Mouse (Mus musculus) intestine, embryonic 16.5 days (tissue): ENCODE results near the gene Igflr1. TPM values are rescaled to one million over a fixed set of nuclear protein-coding genes. Genes with fewer than 3 reads are reported as not detected.

Source experiments
- ATAC-seq: fragments of 200-750 bp; cut with Nextera tagmentation; 2 replicates; pipeline ENCODE4 v1.8.0; 2017; ENCODE audit warnings: moderate TSS enrichment, moderate library complexity
- H3K27ac ChIP-seq: fragments of 300-500 bp; sonication (generic); 2 replicates; pipeline ENCODE4 v1.5.1; 2014; ENCODE audit warnings: mild to moderate bottlenecking, low read length
- H3K27me3 ChIP-seq: fragments of 300-500 bp; sonication (generic); replicated peaks from 2 replicates; pipeline ENCODE4 v1.6.1; 2014; ENCODE audit warnings: low read length, control low read depth, mixed read lengths; ENCODE audit not compliant: control insufficient read depth, insufficient read depth
- H3K36me3 ChIP-seq: fragments of 300-500 bp; sonication (generic); 2 replicates; pipeline ENCODE4 v1.6.1; 2014; ENCODE audit warnings: low read length, control low read depth; ENCODE audit not compliant: control insufficient read depth, insufficient read depth
- H3K4me1 ChIP-seq: fragments of 300-500 bp; sonication (generic); 2 replicates; pipeline ENCODE4 v1.6.1; 2014; ENCODE audit warnings: low read length, control low read depth, mixed read lengths; ENCODE audit not compliant: control insufficient read depth, insufficient read depth
- H3K4me2 ChIP-seq: fragments of 300-500 bp; sonication (generic); 2 replicates; pipeline ENCODE4 v1.6.1; 2014; ENCODE audit warnings: low read depth, low read length, control low read depth
- H3K4me3 ChIP-seq: fragments of 300-500 bp; sonication (generic); 2 replicates; pipeline ENCODE4 v1.5.1; 2014; ENCODE audit warnings: mild to moderate bottlenecking, low read length
- H3K9ac ChIP-seq: fragments of 300-500 bp; sonication (generic); 2 replicates; pipeline ENCODE4 v1.6.1; 2014; ENCODE audit warnings: low read depth, low read length
- H3K9me3 ChIP-seq: fragments of 300-500 bp; sonication (generic); 2 replicates; pipeline ENCODE4 v1.6.1; 2016; ENCODE audit warnings: low read length, control low read depth; ENCODE audit not compliant: control insufficient read depth
- WGBS: fragments of 180-500 bp; shearing (Covaris S2); extraction: QIAGEN DNeasy Blood & Tissue Kit; methylation state at CpG from one replicate; pipeline ENCODE4 v1.1.7; 2014; 5-methylcytosine and 5-hydroxymethylcytosine counted together
- microRNA-seq: library from miRNA; unstranded; fragments of <30 nt; microRNA quantifications from one replicate; pipeline ENCODE4, GENCODE M21; 2016
- polyA plus RNA-seq: library from polyadenylated mRNA; unstranded; fragments of >200 nt; fragmentation: Nextera tagmentation; extraction: Ambion mirVana; gene quantifications from 2 replicates; pipeline ENCODE4 v1.2.1, GENCODE M21; 2015

Igflr1 gene
- polyA plus RNA-seq, 1 experiment from 2014 or later: 5.4 TPM

- Histone ChIP-seq H3K9me3 (no peaks in the 10 kb centered on the region), H3K9ac (no peak overlapping the region), H3K36me3 (peaks cover 19% of the 10 kb centered on the region), H3K27me3 (no peaks in the 10 kb centered on the region), H3K4me1 (peaks cover 8% of the 10 kb centered on the region), H3K27ac (no peak overlapping the region), H3K4me3 (no peak overlapping the region), H3K4me2 (no peak overlapping the region)
- no peak for ATAC-seq
- 79% methylated on average over 2 of the region's 2 CpGs for whole genome bisulfite sequencing
Observed at GRCm38 (mm10) chr7:30614454-30614853, 49.2 kb downstream of the Igflr1 start.

- ATAC-seq: no peak
- Histone ChIP-seq H3K9me3 (no peaks in the 10 kb centered on the region), H3K27me3 (no peaks in the 10 kb centered on the region), H3K4me2 (no peak overlapping the region), H3K4me3 (no peak overlapping the region), H3K27ac (no peak overlapping the region), H3K9ac (no peak overlapping the region), H3K36me3 (peaks cover 22% of the 10 kb centered on the region), H3K4me1 (peaks cover 8% of the 10 kb centered on the region)
- 45% methylated on average over 5 of the region's 5 CpGs for WGBS
Observed at GRCm38 (mm10) chr7:30615049-30615760, 50.0 kb downstream of the Igflr1 start.

Small RNA genes within 50 kb of the gene (microRNA-seq; reads per million reads assigned to microRNA genes)
- gene Gm38670 (not detected), gene Mir3569 (not detected)

Other genes with a start within 250 kb of the Igflr1 start
- gene E130208F15Rik, start 243.7 kb upstream of the Igflr1 start, polyA plus RNA-seq: 0.61 and 2.8 TPM in 2 replicates
- 13.8 and 14.3 TPM in 2 replicates for gene Sdhaf1, start 241.5 kb upstream of the Igflr1 start, polyA plus RNA-seq
- gene Lrfn3, start 202.7 kb upstream of the Igflr1 start, polyA plus RNA-seq: 2.5 and 3.0 TPM in 2 replicates
- gene Tyrobp, start 151.7 kb upstream of the Igflr1 start, polyA plus RNA-seq: 55.2 and 59.9 TPM in 2 replicates
- gene Hcst, start 145.6 kb upstream of the Igflr1 start, polyA plus RNA-seq: 2.4 and 3.1 TPM in 2 replicates
- 2.6 TPM in 2 replicates for gene Nfkbid, start 143.7 kb upstream of the Igflr1 start, polyA plus RNA-seq
- 32.4 and 33.3 TPM in 2 replicates for gene Aplp1, start 119.9 kb upstream of the Igflr1 start, polyA plus RNA-seq
- gene Kirrel2, start 107.7 kb upstream of the Igflr1 start, polyA plus RNA-seq: 1.0 and 1.1 TPM in 2 replicates
- 0.94 and 1.8 TPM in 2 replicates for gene Nphs1, start 107.1 kb upstream of the Igflr1 start, polyA plus RNA-seq
- gene Prodh2, start 71.8 kb upstream of the Igflr1 start, polyA plus RNA-seq: 9.9 and 13.0 TPM in 2 replicates
- 5.6 and 6.4 TPM in 2 replicates for gene Arhgap33, start 30.4 kb upstream of the Igflr1 start, polyA plus RNA-seq
- gene Hspb6, start 13.2 kb upstream of the Igflr1 start, polyA plus RNA-seq: 48.4 and 53.8 TPM in 2 replicates
- gene Proser3, start 13.1 kb upstream of the Igflr1 start, polyA plus RNA-seq: 6.3 and 7.6 TPM in 2 replicates
- gene Lin37, start 5.6 kb upstream of the Igflr1 start, polyA plus RNA-seq: 44.5 and 50.0 TPM in 2 replicates
- 71.2 and 73.8 TPM in 2 replicates for gene U2af1l4, start 2.1 kb upstream of the Igflr1 start, polyA plus RNA-seq
- gene Gm49396, start 2.1 kb upstream of the Igflr1 start, polyA plus RNA-seq: 9.2 and 9.3 TPM in 2 replicates
- 158 and 168 TPM in 2 replicates for gene Psenen, start 1.8 kb upstream of the Igflr1 start, polyA plus RNA-seq
- 6.8 and 7.1 TPM in 2 replicates for gene Kmt2b, start 23.3 kb downstream of the Igflr1 start, polyA plus RNA-seq
- 1.2 and 1.9 TPM in 2 replicates for gene Zbtb32, start 33.5 kb downstream of the Igflr1 start, polyA plus RNA-seq
- gene Upk1a, start 47.4 kb downstream of the Igflr1 start, polyA plus RNA-seq: 5.9 and 7.3 TPM in 2 replicates
- 1,335 and 1,344 TPM in 2 replicates for gene Cox6b1, start 60.7 kb downstream of the Igflr1 start, polyA plus RNA-seq
- not detected in 2 replicates for gene Etv2, start 70.4 kb downstream of the Igflr1 start, polyA plus RNA-seq
- 93.8 and 95.7 TPM in 2 replicates for gene Rbm42, start 84.9 kb downstream of the Igflr1 start, polyA plus RNA-seq
- 33.7 and 39.4 TPM in 2 replicates for gene Haus5, start 99.6 kb downstream of the Igflr1 start, polyA plus RNA-seq
- not detected in 2 replicates for gene Pmis2, start 106.2 kb downstream of the Igflr1 start, polyA plus RNA-seq
- 4.7 and 4.8 TPM in 2 replicates for gene 2200002J24Rik, start 133.5 kb downstream of the Igflr1 start, polyA plus RNA-seq
- gene Atp4a, start 146.8 kb downstream of the Igflr1 start, polyA plus RNA-seq: 1.6 and 2.5 TPM in 2 replicates
- gene Tmem147, start 164.1 kb downstream of the Igflr1 start, polyA plus RNA-seq: 242 and 249 TPM in 2 replicates
- gene Gapdhs, start 178.3 kb downstream of the Igflr1 start, polyA plus RNA-seq: 0.32 TPM in 1 of 2 replicates, not detected in the other
- 0.89 and 1.6 TPM in 2 replicates for gene Sbsn, start 186.0 kb downstream of the Igflr1 start, polyA plus RNA-seq
- gene Dmkn, start 198.3 kb downstream of the Igflr1 start, polyA plus RNA-seq: 4.4 and 5.8 TPM in 2 replicates
- 1.5 and 3.4 TPM in 2 replicates for gene Krtdap, start 222.5 kb downstream of the Igflr1 start, polyA plus RNA-seq